Mouse (Mus musculus) macrophage (primary cell): ENCODE results near the gene Pdgfc. TPM values are rescaled to one million over a fixed set of nuclear protein-coding genes. Genes with fewer than 3 reads are reported as not detected.

Source experiments
- H3K27ac ChIP-seq: fragments of 350-480 bp; formaldehyde crosslinking; 2 replicates; pipeline ENCODE4 v1.9.0; 2021
- H3K36me3 ChIP-seq: fragments of 350-480 bp; formaldehyde crosslinking; 2 replicates; pipeline ENCODE4 v1.9.0; 2021; ENCODE audit errors: inconsistent target
- H3K4me3 ChIP-seq: fragments of 350-480 bp; formaldehyde crosslinking; 2 replicates; pipeline ENCODE4 v1.9.0; 2021; ENCODE audit errors: inconsistent target
- H3K79me2 ChIP-seq: fragments of 350-480 bp; formaldehyde crosslinking; 2 replicates; pipeline ENCODE4 v1.9.0; 2021; ENCODE audit errors: inconsistent target
- WGBS: methylation state at CpG from one replicate; pipeline ENCODE4 v1.1.7; 2026; ENCODE audit warnings: inconsistent platforms; ENCODE audit not compliant: missing documents; 5-methylcytosine and 5-hydroxymethylcytosine counted together
- polyA plus RNA-seq: library from polyadenylated mRNA; stranded (reverse); fragments of 250-400 nt; gene quantifications from 3 replicates; pipeline ENCODE4 v1.2.4, GENCODE M21; 2018; ENCODE audit warnings: inconsistent platforms

The Pdgfc gene
- polyA plus RNA-seq, 1 experiment from 2014 or later: 26.6 TPM

DNA sequence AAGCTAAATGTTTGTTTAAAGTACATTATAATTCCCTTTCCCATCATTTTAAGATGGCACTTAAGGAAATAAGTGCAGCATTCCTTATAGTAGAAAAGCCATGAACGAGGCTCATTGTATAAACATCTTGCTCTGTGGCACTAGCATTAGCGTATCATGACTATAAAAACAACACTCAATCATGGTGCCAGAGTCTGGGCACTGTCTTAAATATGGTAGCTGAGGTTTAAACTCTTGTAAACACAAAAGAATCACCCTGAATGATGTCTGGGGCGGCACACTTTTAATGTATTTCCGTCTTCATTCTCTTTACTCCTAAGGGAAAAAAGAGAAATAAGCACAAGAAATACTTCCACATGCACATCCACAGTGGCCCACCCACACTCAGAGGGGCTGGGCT lies 192.1 kb downstream of the Pdgfc start:
- Histone ChIP-seq H3K27ac (no peak overlapping the region), H3K36me3 (no peaks in the 10 kb centered on the region)
- 95% methylated on average over 4 of the region's 4 CpGs for WGBS

DNA sequence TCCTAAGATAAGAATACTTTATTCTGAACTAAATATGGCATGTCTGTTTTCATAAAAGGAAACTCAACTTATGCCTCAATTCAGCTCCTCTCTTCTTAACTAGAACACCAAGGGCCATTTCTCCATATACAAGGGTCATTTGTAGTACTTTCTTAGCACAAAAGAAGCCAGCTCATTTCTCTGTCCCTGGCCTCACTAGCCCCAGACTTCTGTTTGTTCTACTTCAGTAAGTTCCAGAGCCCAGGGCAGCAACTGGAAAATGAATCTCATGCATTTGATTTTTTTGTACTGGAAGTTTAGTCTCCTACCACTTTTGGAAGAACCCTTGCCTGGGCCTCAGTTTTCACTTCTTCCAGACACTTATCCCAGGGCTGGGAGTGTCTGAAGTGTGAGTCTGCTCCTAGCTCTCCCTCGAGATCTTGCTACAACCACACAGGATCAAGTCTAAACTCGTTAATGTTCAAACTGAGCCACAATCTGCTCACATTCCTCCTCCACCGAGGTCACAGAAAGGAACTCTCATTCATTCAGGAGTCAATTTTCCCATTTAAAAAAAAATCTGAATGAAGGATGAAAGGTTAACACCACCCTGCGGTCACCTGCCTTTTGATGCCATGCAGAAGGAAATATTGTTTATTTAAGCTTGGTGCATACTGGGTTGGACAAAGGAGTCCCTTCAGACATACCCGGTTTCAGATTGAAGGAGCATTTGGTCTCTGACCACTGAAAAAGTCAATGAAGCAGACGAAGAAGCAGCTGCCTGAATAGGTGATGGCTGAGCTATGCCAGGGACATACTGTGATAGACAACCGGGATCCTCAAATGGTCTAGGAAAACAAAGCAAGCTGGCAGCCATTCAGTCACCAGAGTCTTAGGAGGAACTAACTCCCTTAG lies 206.7 kb downstream of the Pdgfc start:
- no peak overlapping the region for H3K27ac ChIP-seq
- no peak overlapping the region for H3K4me3 ChIP-seq
- 90% methylated on average over 7 of the region's 7 CpGs for WGBS
- H3K79me2 ChIP-seq: no peaks in the 10 kb centered on the region
- no peaks in the 10 kb centered on the region for H3K36me3 ChIP-seq

More for the DNA sequence above, 192.1 kb downstream of the Pdgfc start:
- Histone ChIP-seq H3K79me2 (no peaks in the 10 kb centered on the region), H3K4me3 (no peak overlapping the region)

DNA sequence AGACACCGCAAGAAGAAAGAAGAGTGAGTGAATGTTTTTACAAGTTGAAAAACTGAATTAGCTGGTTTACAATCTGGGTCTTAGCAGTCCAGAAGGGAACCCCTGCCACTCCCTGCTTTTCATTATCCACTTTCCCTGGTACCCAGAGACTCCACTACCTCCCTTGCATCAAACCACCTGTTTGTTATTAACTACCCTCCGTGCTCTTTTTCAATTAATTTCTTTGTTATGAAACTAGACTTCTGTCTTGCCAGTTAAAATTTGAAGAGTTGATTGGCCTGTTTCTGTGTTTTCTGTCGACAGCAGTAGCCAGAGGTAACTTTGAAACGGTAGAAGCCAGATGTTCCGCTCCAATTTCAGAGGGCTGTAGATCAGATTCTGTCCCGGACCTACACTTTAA lies 207.4 kb downstream of the Pdgfc start:
- Histone ChIP-seq H3K27ac (no peak overlapping the region), H3K79me2 (no peaks in the 10 kb centered on the region), H3K4me3 (no peak overlapping the region), H3K36me3 (no peaks in the 10 kb centered on the region)
- 87% methylated on average over 6 of the region's 6 CpGs for WGBS

DNA sequence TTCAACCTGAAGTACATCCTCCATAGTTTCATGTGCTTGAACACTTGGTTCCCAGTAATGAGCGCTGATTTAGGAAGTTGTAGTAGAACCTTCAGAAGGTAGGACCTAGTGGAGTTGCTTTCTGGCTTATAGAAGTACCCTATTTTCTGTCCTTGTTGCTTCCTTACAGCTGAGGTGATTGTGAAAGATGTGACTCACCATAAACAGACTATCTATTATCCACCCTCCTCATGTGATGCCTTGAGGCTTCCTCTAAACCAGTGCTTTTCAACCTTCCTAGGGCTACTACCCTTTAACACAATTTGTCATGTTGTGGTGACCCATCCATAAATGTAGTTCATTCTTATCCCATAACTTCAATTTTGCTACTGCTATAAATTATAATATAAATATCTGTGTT lies 226.6 kb downstream of the Pdgfc start:
- WGBS: 91% methylated on average over 1 of the region's 1 CpGs

More for the DNA sequence above, 226.6 kb downstream of the Pdgfc start:
- Histone ChIP-seq H3K27ac (no peak overlapping the region), H3K36me3 (no peaks in the 10 kb centered on the region), H3K79me2 (no peaks in the 10 kb centered on the region), H3K4me3 (no peak overlapping the region)

Other genes with a start within 250 kb of the Pdgfc start
- not detected in 3 replicates for gene Gria2, start 233.6 kb upstream of the Pdgfc start, polyA plus RNA-seq
- gene Glrb, start 122.8 kb upstream of the Pdgfc start, polyA plus RNA-seq: not detected in 3 replicates